Mouse (Mus musculus) heart, adult 2 months (tissue): ENCODE data around the gene Defb48. TPM values are rescaled to one million over a fixed set of nuclear protein-coding genes. Genes with fewer than 3 reads are reported as not detected.

Source experiments
- DNase-seq, 2 experiments: peaks; one replicate each; pipeline ENCODE4 v3.0.0; 2021
- H3K27ac ChIP-seq: fragments of 200-600 bp; 2 replicates; pipeline ENCODE4 v1.8.1; 2022
- H3K27me3 ChIP-seq: fragments of 200-500 bp; 2 replicates; pipeline ENCODE4 v1.6.1; 2012; ENCODE audit warnings: mild to moderate bottlenecking, low read length, inconsistent platforms, mixed read lengths; ENCODE audit not compliant: control insufficient read depth, insufficient read depth
- H3K36me3 ChIP-seq: fragments of 200-500 bp; 2 replicates; pipeline ENCODE4 v1.6.1; 2012; ENCODE audit warnings: low read length, inconsistent platforms; ENCODE audit not compliant: control insufficient read depth, insufficient read depth
- H3K4me1 ChIP-seq: fragments of 200-500 bp; 2 replicates; pipeline ENCODE4 v1.6.1; 2011; ENCODE audit warnings: low read length; ENCODE audit not compliant: control insufficient read depth, insufficient read depth
- H3K4me3 ChIP-seq: fragments of 200-600 bp; 2 replicates; pipeline ENCODE4 v1.8.1; 2022
- H3K79me2 ChIP-seq: fragments of 200-500 bp; replicated peaks from 2 replicates; pipeline ENCODE4 v1.6.1; 2012; ENCODE audit warnings: mild to moderate bottlenecking, inconsistent platforms, low read length, moderate library complexity, mixed read lengths; ENCODE audit not compliant: control insufficient read depth, insufficient read depth
- H3K9ac ChIP-seq: fragments of 200-500 bp; 2 replicates; pipeline ENCODE4 v1.6.1; 2012; ENCODE audit warnings: low read depth, mild to moderate bottlenecking, control low read depth, inconsistent platforms, low read length, mixed read lengths
- CTCF ChIP-seq: fragments of 200-600 bp; IDR thresholded peaks from 2 replicates; pipeline ENCODE4 v1.8.1; 2022; ENCODE audit warnings: antibody characterized with exemption, mild to moderate bottlenecking, moderate library complexity
- EP300 ChIP-seq: fragments of 200-500 bp; IDR thresholded peaks from 2 replicates; pipeline ENCODE4 v1.6.1; 2011; ENCODE audit warnings: low read depth, low read length, control low read depth; ENCODE audit not compliant: insufficient read depth
- POLR2A ChIP-seq: fragments of 200-500 bp; IDR thresholded peaks from 2 replicates; pipeline ENCODE4 v1.6.1; 2011; ENCODE audit warnings: mild to moderate bottlenecking, low read depth, low read length, control low read depth; ENCODE audit not compliant: insufficient read depth
- WGBS: fragments of 180-500 bp; shearing (Covaris S2); methylation state at CpG from one replicate; pipeline ENCODE4 v1.1.7; 2018; 5-methylcytosine and 5-hydroxymethylcytosine counted together
- intact Hi-C: fragments of 180-260 bp; cut with DNase I; formaldehyde crosslinking; loops from one replicate; pipeline ENCODE4 v1.15.1; 2025
- long read RNA-seq: library from polyadenylated mRNA; stranded (forward); transcript quantifications from one replicate; pipeline ENCODE4 v2.0.0, GENCODE M21; 2021
- polyA plus RNA-seq: library from polyadenylated mRNA; depleted of rRNA; stranded (reverse); fragments of >200 nt; gene quantifications from 2 replicates; pipeline ENCODE4 v1.2.3, GENCODE M21; 2012; rRNA removed
- total RNA-seq, 2 experiments: library from RNA; stranded (reverse); gene quantifications; 2 replicates each; pipeline ENCODE4 v1.2.3; 2021

Gene Defb48
- total RNA-seq = not detected
- polyA plus RNA-seq = not detected in 2 replicates
- long read RNA-seq = 0 reads

DNA sequence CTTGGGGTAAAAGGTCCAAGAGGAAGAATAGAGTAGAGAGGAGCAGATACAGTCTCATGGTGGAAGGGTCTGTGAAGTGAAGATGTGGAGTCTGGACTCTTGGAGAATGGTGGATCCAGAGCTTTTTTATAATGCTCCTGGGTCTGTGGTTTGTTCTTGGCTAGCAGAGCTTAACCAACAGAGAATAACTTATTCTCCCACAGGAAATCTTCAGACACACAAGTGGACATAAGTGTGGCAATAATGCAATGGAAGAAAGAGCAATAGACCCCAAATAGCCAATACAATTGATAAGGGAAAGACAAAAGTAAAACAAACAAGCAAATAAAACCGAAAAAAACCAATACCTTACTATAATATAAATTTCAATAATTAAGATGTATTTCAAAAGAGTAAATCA lies at the start of gene Defb48:
Gene Defb48 (minus strand): TSS at position 101 of the 400 bp plus-strand sequence.
- H3K36me3 ChIP-seq = no peaks in the 10 kb centered on the region
- WGBS = 64% methylated on average over 1 of the region's 1 CpGs
- H3K79me2 ChIP-seq = no peaks in the 10 kb centered on the region
- no peak for DNase-seq
- no peaks in the 10 kb centered on the region for H3K4me1 ChIP-seq
- H3K9ac ChIP-seq = no peak within 1 kb of the TSS
- intact Hi-C loops = no loop called here
- H3K27me3 ChIP-seq = no peaks in the 10 kb centered on the region
- H3K4me3 ChIP-seq = no peak within 1 kb of the TSS
- no peak for TF ChIP-seq EP300
- no peak for TF ChIP-seq POLR2A
- no peak for TF ChIP-seq CTCF
- H3K27ac ChIP-seq = no peak within 1 kb of the TSS

DNA sequence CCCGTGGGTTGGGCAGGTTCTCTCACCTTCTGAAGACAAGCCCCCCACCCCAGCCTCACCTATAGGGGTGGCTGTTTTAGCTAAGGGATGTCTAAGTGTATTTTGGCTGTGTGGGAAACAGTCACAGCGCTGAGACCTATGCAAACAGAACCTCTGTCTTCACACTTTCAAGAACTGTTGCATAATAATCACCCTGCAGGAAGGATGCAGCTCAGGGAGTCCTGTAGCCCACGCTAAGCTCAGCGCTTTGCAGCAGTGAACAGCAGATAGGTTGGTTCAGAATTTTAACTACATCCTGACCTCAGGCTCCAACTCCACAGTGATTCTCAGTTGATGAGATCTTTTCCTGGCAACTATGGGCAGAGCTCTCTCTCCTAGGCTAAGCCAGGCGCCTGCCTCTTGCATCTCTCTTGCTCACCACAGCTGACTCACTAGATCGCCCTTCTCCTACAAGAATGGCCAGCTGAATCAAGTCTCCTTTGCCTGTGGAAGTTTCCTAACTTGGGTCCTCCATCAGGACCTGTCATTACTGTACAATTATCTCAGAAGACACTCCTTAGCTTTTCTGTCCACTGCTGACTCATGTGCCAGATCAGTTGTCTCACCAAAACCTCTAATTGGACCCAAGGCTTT lies 36.3 kb upstream of the Defb48 start:
- intact Hi-C loops = no loop called here
- TF ChIP-seq POLR2A = no peak
- no peak for TF ChIP-seq CTCF
- TF ChIP-seq EP300 = no peak

GRCm38 (mm10) chr14:63014667-63015066 lies 30.4 kb upstream of the Defb48 start:
- Histone ChIP-seq H3K79me2 (no peaks in the 10 kb centered on the region), H3K4me3 (no peak overlapping the region), H3K27me3 (no peaks in the 10 kb centered on the region; the same call in 1 of the 2 replicates), H3K9ac (no peak overlapping the region), H3K36me3 (no peaks in the 10 kb centered on the region), H3K27ac (no peak overlapping the region), H3K4me1 (no peaks in the 10 kb centered on the region)
- no peak for TF ChIP-seq EP300
- no peak for TF ChIP-seq POLR2A
- TF ChIP-seq CTCF = no peak
- intact Hi-C loops = no loop called here
- no peak for DNase-seq
- WGBS = 62% methylated on average over 4 of the region's 4 CpGs

More for the DNA sequence above, 36.3 kb upstream of the Defb48 start:
- 49% methylated on average over 6 of the region's 6 CpGs for WGBS
- no peak overlapping the region for H3K27ac ChIP-seq
- no peaks in the 10 kb centered on the region for H3K79me2 ChIP-seq
- H3K4me1 ChIP-seq = no peaks in the 10 kb centered on the region
- no peak overlapping the region for H3K9ac ChIP-seq
- no peak for DNase-seq
- no peaks in the 10 kb centered on the region; the same call in 1 of the 2 replicates for H3K27me3 ChIP-seq
- no peaks in the 10 kb centered on the region for H3K36me3 ChIP-seq
- H3K4me3 ChIP-seq = no peak overlapping the region

DNA sequence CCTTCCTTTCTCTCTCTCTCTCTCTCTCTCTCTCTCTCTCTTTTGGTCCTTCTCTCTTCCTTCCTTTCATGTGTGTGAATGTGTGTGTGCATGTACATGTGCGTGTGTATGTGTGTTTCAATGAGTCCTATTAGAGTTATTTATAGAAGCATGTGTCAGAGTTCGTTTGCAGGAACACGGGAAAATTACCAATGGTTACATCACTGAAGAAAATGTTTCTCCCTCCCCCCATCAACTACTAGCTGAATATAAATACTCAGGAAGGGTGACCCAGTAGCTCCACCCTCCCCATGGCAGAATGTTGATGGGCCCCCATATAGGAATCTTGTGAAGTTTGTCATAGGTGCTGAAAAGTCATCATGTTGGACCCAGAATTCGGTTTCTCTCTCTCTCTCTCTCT lies 28.8 kb upstream of the Defb48 start:
- Histone ChIP-seq H3K4me1 (no peaks in the 10 kb centered on the region), H3K79me2 (no peaks in the 10 kb centered on the region), H3K4me3 (no peak overlapping the region), H3K36me3 (no peaks in the 10 kb centered on the region), H3K9ac (no peak overlapping the region), H3K27me3 (no peaks in the 10 kb centered on the region; the same call in 1 of the 2 replicates), H3K27ac (no peak overlapping the region)
- DNase-seq = no peak
- TF ChIP-seq EP300 (no peak), CTCF (no peak), POLR2A (no peak)
- intact Hi-C loops = no loop called here
- WGBS = 37% methylated on average over 4 of the region's 4 CpGs

DNA sequence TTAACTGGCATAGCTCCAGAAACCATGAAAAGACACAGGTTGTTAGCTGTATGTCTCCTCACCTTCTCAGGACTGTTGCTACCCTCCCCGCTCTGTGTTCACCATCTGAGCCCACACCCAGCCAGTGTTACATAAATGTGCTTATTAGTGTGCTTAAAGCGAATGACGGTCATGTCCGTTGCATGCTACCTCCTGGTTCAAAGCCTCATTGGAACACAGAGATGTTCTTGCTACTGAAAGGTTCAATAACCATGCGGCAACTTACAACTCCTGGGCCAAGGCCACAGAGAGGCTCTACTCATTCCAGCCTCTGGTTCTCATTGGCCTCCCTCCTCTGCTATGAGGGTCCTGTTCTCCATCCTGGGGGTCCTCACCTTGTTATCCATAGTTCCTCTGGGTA lies 27.2 kb upstream of the Defb48 start, which contains the start of gene Defb43:
Gene Defb43 (plus strand): TSS at position 301 of the 400 bp plus-strand sequence.
- H3K79me2 ChIP-seq = no peaks in the 10 kb centered on the region
- no peak within 1 kb of the TSS for H3K4me3 ChIP-seq
- TF ChIP-seq CTCF (no peak), EP300 (no peak), POLR2A (no peak)
- no peak for DNase-seq
- H3K27ac ChIP-seq = no peak within 1 kb of the TSS
- H3K36me3 ChIP-seq = no peaks in the 10 kb centered on the region
- H3K4me1 ChIP-seq = no peaks in the 10 kb centered on the region
- intact Hi-C loops = no loop called here
- no peaks in the 10 kb centered on the region for H3K27me3 ChIP-seq
- H3K9ac ChIP-seq = no peak within 1 kb of the TSS
- 96% methylated on average over 5 of the region's 5 CpGs for WGBS

DNA sequence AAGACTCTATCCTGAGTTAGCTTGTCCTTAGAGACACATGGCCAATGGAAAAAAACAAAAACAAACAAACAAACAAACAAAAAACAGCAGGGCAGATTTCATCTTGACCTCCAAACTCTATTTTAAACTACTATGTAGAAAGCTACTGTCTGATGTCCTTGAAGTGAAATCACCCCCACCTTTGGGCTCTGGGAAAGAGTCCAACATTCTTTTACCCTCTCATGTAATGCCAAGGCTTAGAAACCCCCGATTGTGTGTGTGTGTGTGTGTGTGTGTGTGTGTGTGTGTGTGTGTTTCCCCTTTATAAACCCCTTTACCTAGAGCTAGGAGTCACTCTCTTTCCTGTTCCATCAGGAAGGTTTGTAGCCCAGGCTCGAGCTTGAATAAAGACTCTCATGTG lies 18.3 kb upstream of the Defb48 start:
- Histone ChIP-seq H3K4me3 (no peak overlapping the region), H3K9ac (no peak overlapping the region), H3K4me1 (no peaks in the 10 kb centered on the region), H3K36me3 (no peaks in the 10 kb centered on the region), H3K27me3 (no peaks in the 10 kb centered on the region), H3K79me2 (no peaks in the 10 kb centered on the region), H3K27ac (no peak overlapping the region)
- TF ChIP-seq POLR2A (no peak), EP300 (no peak), CTCF (no peak)
- DNase-seq = no peak
- intact Hi-C loops = no loop called here
- 33% methylated on average over 2 of the region's 2 CpGs for WGBS
